Mouse (Mus musculus): Measurements from ENCODE around the gene Fam92b. TPM values are rescaled to one million over a fixed set of nuclear protein-coding genes. Genes with fewer than 3 reads are reported as not detected.

The Fam92b gene
- polyA plus RNA-seq, 1 experiment from 2014 or later: 3.0 TPM

- no peaks in the 10 kb centered on the region for H3K27me3 ChIP-seq
- 0 out of 2 replicates have a peak overlapping the region, but pooled peaks have one; percentile 9 for H3K9ac ChIP-seq
- H3K4me1 ChIP-seq: peaks cover 15% of the 10 kb centered on the region
- no peak overlapping the region for H3K4me2 ChIP-seq (replicated peaks)
- 0 out of 2 replicates have a peak, but pooled peaks cover 9% of the 10 kb centered on the region for H3K36me3 ChIP-seq
- H3K27ac ChIP-seq: peak overlapping the region; percentile 79
- no peak overlapping the region for H3K4me3 ChIP-seq
- 55% methylated on average over 15 of the region's 15 CpGs for WGBS
- no peak for ATAC-seq (ENCODE audit: low FRiP score)
- H3K9me3 ChIP-seq (replicated peaks): no peaks in the 10 kb centered on the region
These were observed 33.2 kb downstream of the Fam92b start for GRCm38 (mm10) chr8:120143911-120144651.

DNA sequence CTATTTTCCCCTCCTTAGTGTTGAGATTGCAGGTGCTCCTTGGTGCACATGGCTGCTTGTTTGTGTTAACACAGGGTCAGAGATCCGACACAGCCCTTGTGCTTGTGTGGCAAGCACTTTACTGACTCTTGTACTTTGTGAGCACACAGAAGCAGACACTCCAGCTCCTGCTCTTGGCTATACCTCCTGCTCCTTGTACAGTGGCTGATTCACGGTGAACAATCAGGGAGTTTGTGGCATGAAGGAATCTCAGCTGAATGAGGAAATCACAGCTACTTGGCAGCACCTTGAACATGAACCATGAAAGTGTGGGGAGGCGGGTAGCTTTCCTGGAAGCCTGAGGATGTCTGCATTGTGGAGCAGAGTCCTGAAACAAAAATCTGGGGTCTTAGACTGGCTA is 36.5 kb downstream of the Fam92b start:
- no peaks in the 10 kb centered on the region for H3K27me3 ChIP-seq
- H3K4me1 ChIP-seq: peaks cover 15% of the 10 kb centered on the region
- no peak for ATAC-seq (ENCODE audit: low FRiP score)
- 0 out of 2 replicates have a peak, but pooled peaks cover 2% of the 10 kb centered on the region for H3K36me3 ChIP-seq
- H3K27ac ChIP-seq: no peak overlapping the region
- H3K4me2 ChIP-seq (replicated peaks): no peak overlapping the region
- no peak overlapping the region for H3K4me3 ChIP-seq
- H3K9ac ChIP-seq: no peak overlapping the region
- 72% methylated on average over 3 of the region's 3 CpGs for whole genome bisulfite sequencing
- H3K9me3 ChIP-seq (replicated peaks): no peaks in the 10 kb centered on the region

GRCm38 (mm10) chr8:120138958-120139357 is 38.3 kb downstream of the Fam92b start:
- no peaks in the 10 kb centered on the region for H3K27me3 ChIP-seq
- no peak overlapping the region for H3K4me3 ChIP-seq
- ATAC-seq (ENCODE audit: low FRiP score): no peak
- no peaks in the 10 kb centered on the region for H3K9me3 ChIP-seq (replicated peaks)
- no peaks in the 10 kb centered on the region for H3K36me3 ChIP-seq
- WGBS: 92% methylated on average over 2 of the region's 2 CpGs
- H3K9ac ChIP-seq: no peak overlapping the region
- no peak overlapping the region for H3K27ac ChIP-seq
- no peak overlapping the region for H3K4me2 ChIP-seq (replicated peaks)
- H3K4me1 ChIP-seq: peaks cover 4% of the 10 kb centered on the region

GRCm38 (mm10) chr8:120136618-120137017 is 40.6 kb downstream of the Fam92b start:
- H3K27me3 ChIP-seq: no peaks in the 10 kb centered on the region
- no peaks in the 10 kb centered on the region for H3K9me3 ChIP-seq (replicated peaks)
- 58% methylated on average over 7 of the region's 7 CpGs for WGBS
- no peak overlapping the region for H3K9ac ChIP-seq
- no peak overlapping the region for H3K4me2 ChIP-seq (replicated peaks)
- H3K4me1 ChIP-seq: no peaks in the 10 kb centered on the region
- H3K27ac ChIP-seq: no peak overlapping the region
- H3K36me3 ChIP-seq: no peaks in the 10 kb centered on the region
- no peak for ATAC-seq (ENCODE audit: low FRiP score)
- no peak overlapping the region for H3K4me3 ChIP-seq

- Histone ChIP-seq H3K4me2 (replicated peaks) (no peak overlapping the region), H3K4me1 (no peaks in the 10 kb centered on the region), H3K4me3 (no peak overlapping the region), H3K9me3 (replicated peaks) (no peaks in the 10 kb centered on the region), H3K9ac (no peak overlapping the region), H3K36me3 (no peaks in the 10 kb centered on the region), H3K27me3 (no peaks in the 10 kb centered on the region), H3K27ac (no peak overlapping the region)
- ATAC-seq (ENCODE audit: low FRiP score): no peak
- 87% methylated on average over 7 of the region's 7 CpGs for WGBS
These were observed 41.6 kb downstream of the Fam92b start for GRCm38 (mm10) chr8:120135687-120136086.

DNA sequence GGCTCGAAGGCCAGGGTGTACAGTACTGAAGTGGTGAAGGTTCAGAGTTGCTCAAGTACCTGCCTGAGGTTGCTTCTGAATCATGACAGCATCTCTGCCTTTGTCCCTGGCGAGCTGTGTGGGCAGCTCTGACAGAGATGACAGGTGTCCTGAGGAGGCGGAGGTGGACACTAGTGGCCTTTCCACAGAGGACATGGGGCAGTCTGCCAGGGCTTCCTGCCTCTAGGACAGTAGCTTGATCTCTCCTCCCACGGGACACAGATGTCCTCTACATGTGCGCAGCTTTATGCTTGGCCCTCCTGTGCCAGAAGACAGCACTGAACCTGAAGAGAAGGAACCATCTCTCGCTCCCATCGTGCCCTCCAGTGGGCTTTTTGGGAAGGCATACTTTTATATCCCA is 44.1 kb downstream of the Fam92b start:
- 88% methylated on average over 7 of the region's 7 CpGs for WGBS
- no peak overlapping the region for H3K9ac ChIP-seq
- H3K4me3 ChIP-seq: no peak overlapping the region
- ATAC-seq (ENCODE audit: low FRiP score): no peak
- H3K9me3 ChIP-seq (replicated peaks): no peaks in the 10 kb centered on the region
- H3K4me2 ChIP-seq (replicated peaks): no peak overlapping the region
- no peaks in the 10 kb centered on the region for H3K36me3 ChIP-seq
- 0 out of 2 replicates have a peak, but pooled peaks cover 4% of the 10 kb centered on the region for H3K27me3 ChIP-seq
- peaks cover 6% of the 10 kb centered on the region for H3K4me1 ChIP-seq
- H3K27ac ChIP-seq: no peak overlapping the region

DNA sequence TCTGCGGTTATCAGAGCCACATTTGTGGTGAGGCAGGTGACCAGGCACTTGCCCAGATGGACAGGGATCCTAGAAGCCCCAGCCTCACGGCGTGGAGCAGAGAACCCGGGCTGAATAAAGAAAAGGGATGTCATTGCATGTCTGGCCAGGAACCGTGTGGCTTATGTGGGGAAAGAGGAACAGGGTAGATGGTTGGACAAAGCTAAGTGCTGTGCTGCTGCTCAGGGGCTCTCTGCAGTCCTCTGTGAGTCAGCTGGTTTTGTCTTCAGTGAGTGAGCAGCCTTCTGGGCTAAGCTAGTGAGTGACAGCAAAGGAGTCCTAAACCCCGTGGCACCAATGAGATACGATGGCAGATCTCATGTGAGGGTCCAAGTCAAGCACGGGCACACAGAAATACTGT is 46.1 kb downstream of the Fam92b start:
- WGBS: 89% methylated on average over 8 of the region's 8 CpGs
- ATAC-seq (ENCODE audit: low FRiP score): no peak
- 0 out of 2 replicates have a peak, but pooled peaks cover 4% of the 10 kb centered on the region for H3K27me3 ChIP-seq
- H3K4me3 ChIP-seq: no peak overlapping the region
- H3K9me3 ChIP-seq (replicated peaks): no peaks in the 10 kb centered on the region
- H3K4me2 ChIP-seq (replicated peaks): no peak overlapping the region
- H3K9ac ChIP-seq: no peak overlapping the region
- no peaks in the 10 kb centered on the region for H3K36me3 ChIP-seq
- H3K27ac ChIP-seq: no peak overlapping the region
- H3K4me1 ChIP-seq: peaks cover 21% of the 10 kb centered on the region

DNA sequence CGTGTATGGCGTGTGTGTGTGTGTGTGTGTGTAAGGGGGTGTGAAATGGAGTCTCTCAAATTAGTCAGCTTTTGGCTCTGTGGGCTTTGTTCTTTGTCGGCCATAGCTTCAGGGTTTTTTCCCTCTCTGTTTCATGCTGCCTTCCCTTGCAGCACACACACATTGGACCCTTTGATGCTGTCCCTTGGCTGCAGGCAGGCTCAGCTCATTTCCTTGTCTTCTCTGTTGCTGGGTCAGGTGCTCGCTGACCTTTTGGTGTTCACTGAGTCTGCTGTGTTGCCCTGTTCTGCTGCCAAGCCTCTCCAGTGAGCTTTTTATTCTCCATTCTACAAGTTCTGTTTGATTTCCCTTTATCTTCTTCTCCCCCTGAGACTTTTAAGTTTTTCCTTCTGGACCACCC is 47.7 kb downstream of the Fam92b start:
- H3K4me1 ChIP-seq: peaks cover 33% of the 10 kb centered on the region
- ATAC-seq (ENCODE audit: low FRiP score): no peak
- WGBS: 58% methylated on average over 4 of the region's 4 CpGs

GRCm38 (mm10) chr8:120126357-120127161 is 50.7 kb downstream of the Fam92b start:
- Histone ChIP-seq H3K4me2 (replicated peaks) (no peak overlapping the region), H3K9ac (no peak overlapping the region; the same call in 1 of the 2 replicates), H3K4me3 (no peak overlapping the region), H3K27me3 (0 out of 2 replicates have a peak, but pooled peaks cover 4% of the 10 kb centered on the region), H3K27ac (peak overlapping the region; percentile 24; the same call in 1 of the 2 replicates), H3K9me3 (replicated peaks) (no peaks in the 10 kb centered on the region), H3K4me1 (peaks cover 41% of the 10 kb centered on the region), H3K36me3 (no peaks in the 10 kb centered on the region)
- no peak for ATAC-seq (ENCODE audit: low FRiP score)
- WGBS: 32% methylated on average over 14 of the region's 14 CpGs

More for the DNA sequence above, 47.7 kb downstream of the Fam92b start:
- H3K9ac ChIP-seq: no peak overlapping the region
- H3K4me2 ChIP-seq (replicated peaks): no peak overlapping the region
- H3K36me3 ChIP-seq: no peaks in the 10 kb centered on the region
- H3K27ac ChIP-seq: no peak overlapping the region
- H3K9me3 ChIP-seq (replicated peaks): no peaks in the 10 kb centered on the region
- 0 out of 2 replicates have a peak, but pooled peaks cover 4% of the 10 kb centered on the region for H3K27me3 ChIP-seq
- H3K4me3 ChIP-seq: no peak overlapping the region

- H3K36me3 ChIP-seq: no peaks in the 10 kb centered on the region
- H3K27me3 ChIP-seq: 0 out of 2 replicates have a peak, but pooled peaks cover 4% of the 10 kb centered on the region
- WGBS: 47% methylated on average over 7 of the region's 7 CpGs
- 0 out of 2 replicates have a peak overlapping the region, but pooled peaks have one; percentile 8 for H3K27ac ChIP-seq
- H3K4me1 ChIP-seq: peaks cover 41% of the 10 kb centered on the region
- no peak overlapping the region for H3K4me3 ChIP-seq
- ATAC-seq (ENCODE audit: low FRiP score): no peak
- H3K9ac ChIP-seq: no peak overlapping the region
- H3K4me2 ChIP-seq (replicated peaks): no peak overlapping the region
- no peaks in the 10 kb centered on the region for H3K9me3 ChIP-seq (replicated peaks)
These were observed 52.4 kb downstream of the Fam92b start for GRCm38 (mm10) chr8:120124836-120125389.

DNA sequence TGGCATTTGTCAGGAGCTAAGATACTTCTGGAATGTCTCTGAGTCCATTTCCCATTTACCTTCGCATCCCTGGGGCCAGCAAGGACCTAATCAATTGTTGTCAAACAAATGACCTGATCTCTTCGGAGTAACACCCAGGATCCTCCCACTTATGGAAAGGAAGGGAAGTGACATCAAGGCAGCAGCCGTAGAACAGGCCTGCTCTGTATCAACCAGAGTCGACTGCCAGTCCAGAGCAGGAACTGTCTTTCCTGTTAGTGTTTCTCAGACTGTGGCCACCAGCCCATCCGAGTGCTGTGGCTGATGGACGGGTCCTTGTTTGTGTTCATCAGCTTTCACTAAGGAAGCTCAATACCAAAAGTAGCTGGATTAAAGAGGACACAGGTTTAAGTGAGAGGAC is 53.0 kb downstream of the Fam92b start:
- 55% methylated on average over 6 of the region's 6 CpGs for WGBS
- Histone ChIP-seq H3K27me3 (0 out of 2 replicates have a peak, but pooled peaks cover 4% of the 10 kb centered on the region), H3K4me1 (peaks cover 35% of the 10 kb centered on the region), H3K27ac (no peak overlapping the region), H3K9ac (no peak overlapping the region), H3K4me2 (replicated peaks) (no peak overlapping the region), H3K9me3 (replicated peaks) (no peaks in the 10 kb centered on the region), H3K36me3 (no peaks in the 10 kb centered on the region), H3K4me3 (no peak overlapping the region)
- no peak for ATAC-seq (ENCODE audit: low FRiP score)

- Histone ChIP-seq H3K4me3 (no peak overlapping the region), H3K9me3 (replicated peaks) (no peaks in the 10 kb centered on the region), H3K27ac (no peak overlapping the region), H3K4me1 (peaks cover 19% of the 10 kb centered on the region), H3K9ac (no peak overlapping the region), H3K36me3 (no peaks in the 10 kb centered on the region), H3K27me3 (peaks cover 13% of the 10 kb centered on the region), H3K4me2 (replicated peaks) (no peak overlapping the region)
- 72% methylated on average over 5 of the region's 5 CpGs for WGBS
- ATAC-seq (ENCODE audit: low FRiP score): no peak
These were observed 56.3 kb downstream of the Fam92b start for GRCm38 (mm10) chr8:120120951-120121350.
